Mouse (Mus musculus) gonadal fat pad, adult 2 months (tissue): ENCODE measurements around the gene Gucy2f. TPM values are rescaled to one million over a fixed set of nuclear protein-coding genes. Genes with fewer than 3 reads are reported as not detected.

Experiments used
- polyA plus RNA-seq: library from polyadenylated mRNA; depleted of rRNA; stranded (reverse); fragments of >200 nt; gene quantifications from 2 replicates; pipeline ENCODE4 v1.2.3, GENCODE M21; 2012; rRNA removed

Gucy2f gene
- polyA plus RNA-seq, 1 experiment = 0.11 TPM

Other genes with a start within 250 kb of the Gucy2f start
- 5.3 and 5.4 TPM in 2 replicates for gene Nxt2, start 29.8 kb upstream of the Gucy2f start, polyA plus RNA-seq
- gene Kcne1l, start 109.4 kb upstream of the Gucy2f start, polyA plus RNA-seq = 2.4 and 6.6 TPM in 2 replicates
- gene Acsl4, start 193.6 kb upstream of the Gucy2f start, polyA plus RNA-seq = 12.3 and 16.9 TPM in 2 replicates